Mouse (Mus musculus): ENCODE measurements around the gene Zdhhc13.
A peak's percentile ranks its signal among the peaks of the same experiment; 100 is the strongest.

The Zdhhc13 gene

DNA sequence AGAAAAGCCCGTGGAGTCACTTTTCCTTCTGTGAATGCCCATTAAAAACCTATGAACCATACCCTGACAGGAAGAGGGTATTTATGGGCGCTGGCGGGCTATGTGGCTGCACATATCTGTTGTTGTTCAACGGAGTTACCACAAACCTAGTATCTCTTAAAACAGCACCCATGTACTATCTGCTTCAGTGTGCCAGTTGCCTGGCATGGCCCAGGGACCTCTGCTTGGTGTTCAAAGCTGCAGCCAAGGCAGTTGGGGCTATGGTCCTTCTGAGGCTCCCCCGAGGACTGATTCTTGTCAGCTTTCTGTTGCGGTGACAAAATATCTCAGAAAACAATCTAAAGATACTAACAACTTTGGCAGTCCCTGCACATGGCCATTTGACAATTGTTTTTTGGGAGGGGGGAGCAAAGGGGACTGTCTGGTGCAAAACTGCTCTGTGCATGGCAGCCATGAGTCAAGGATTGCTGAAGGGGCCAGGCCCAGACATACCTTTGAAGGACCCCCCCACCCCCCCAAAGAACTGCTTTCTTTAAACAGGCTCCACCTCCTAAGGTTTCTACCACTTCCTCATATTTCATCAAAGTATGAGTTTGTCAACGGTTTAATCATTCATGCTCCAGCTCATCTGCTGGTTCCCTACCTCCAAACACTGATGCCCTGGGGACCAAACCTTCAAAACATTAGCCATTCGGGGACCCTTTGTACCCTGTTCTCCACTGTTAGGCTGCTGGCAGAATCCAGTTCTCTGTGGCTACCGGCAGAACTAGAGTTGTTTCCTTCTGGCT lies 76.1 kb downstream of the Zdhhc13 start:
- H3K4me1 ChIP-seq (replicated peaks; ENCODE audit: low read depth, low read length): peaks cover 16% of the 10 kb centered on the region
- H3K27me3 ChIP-seq (ENCODE audit: insufficient read depth, low read length): no peaks in the 10 kb centered on the region
- H3K4me3 ChIP-seq (replicated peaks; ENCODE audit: low read length): no peak overlapping the region
- TF ChIP-seq CTCF (conservative IDR thresholded peaks at IDR 0.05; ENCODE audit: low read length) (no peak), POU5F1 (IDR thresholded peaks at IDR 0.05; ENCODE audit: borderline replicate concordance, low read length) (no peak), NANOG (IDR thresholded peaks at IDR 0.05; ENCODE audit: borderline replicate concordance, low read length) (no peak)
- peaks cover 62% of the 10 kb centered on the region for H3K36me3 ChIP-seq (ENCODE audit: insufficient read depth, low read length)
- H3K9me3 ChIP-seq (ENCODE audit: low read length): no peaks in the 10 kb centered on the region

DNA sequence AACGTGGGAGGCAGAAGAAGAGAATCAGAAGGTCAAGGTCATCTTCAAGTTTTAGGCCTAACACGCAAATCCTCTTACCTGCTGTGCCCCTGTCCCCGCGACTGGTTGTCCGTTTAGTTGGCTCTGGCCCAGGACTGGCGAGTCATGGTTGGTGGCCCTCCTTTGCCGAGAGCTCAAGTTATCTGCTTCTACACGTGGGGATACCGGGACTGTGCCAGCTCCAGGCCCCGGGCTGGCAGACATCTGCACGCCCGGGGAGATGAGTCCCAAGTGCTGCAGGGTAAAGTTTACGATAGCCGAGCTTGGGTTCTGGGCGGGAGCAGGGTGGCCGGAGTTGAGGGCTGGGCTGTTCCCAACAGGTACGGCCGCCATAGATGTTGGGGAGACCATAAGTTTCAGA lies 78.8 kb downstream of the Zdhhc13 start:
- Histone ChIP-seq H3K36me3 (ENCODE audit: insufficient read depth, low read length) (peaks cover 89% of the 10 kb centered on the region), H3K27me3 (ENCODE audit: insufficient read depth, low read length) (no peaks in the 10 kb centered on the region), H3K4me1 (replicated peaks; ENCODE audit: low read depth, low read length) (peaks cover 39% of the 10 kb centered on the region), H3K4me3 (replicated peaks; ENCODE audit: low read length) (no peak overlapping the region), H3K9me3 (ENCODE audit: low read length) (no peaks in the 10 kb centered on the region)
- TF ChIP-seq POU5F1 (IDR thresholded peaks at IDR 0.05; ENCODE audit: borderline replicate concordance, low read length) (no peak), CTCF (conservative IDR thresholded peaks at IDR 0.05; ENCODE audit: low read length) (no peak), NANOG (IDR thresholded peaks at IDR 0.05; ENCODE audit: borderline replicate concordance, low read length) (no peak)

DNA sequence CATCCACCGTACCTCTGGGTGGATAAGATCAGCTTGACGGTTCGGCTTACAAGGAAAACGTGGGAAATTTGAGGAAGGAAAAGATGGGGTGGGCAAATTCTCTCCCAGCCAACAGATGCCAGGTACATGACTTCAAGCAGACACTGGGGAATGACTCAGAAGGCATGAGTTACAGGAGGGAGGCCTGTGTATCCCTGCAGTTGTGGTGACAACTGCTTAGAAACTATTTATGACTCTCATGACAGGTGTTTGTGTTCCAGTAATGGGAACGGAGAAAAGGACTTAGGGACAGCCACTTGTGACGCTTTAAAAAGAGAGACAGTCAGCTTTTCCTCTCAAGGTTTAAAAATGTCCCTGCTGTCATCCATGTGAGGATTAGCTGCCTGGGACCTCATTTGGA lies 81.3 kb downstream of the Zdhhc13 start:
- peaks cover 100% of the 10 kb centered on the region for H3K36me3 ChIP-seq (ENCODE audit: insufficient read depth, low read length)
- H3K4me1 ChIP-seq (replicated peaks; ENCODE audit: low read depth, low read length): peaks cover 43% of the 10 kb centered on the region
- H3K27me3 ChIP-seq (ENCODE audit: insufficient read depth, low read length): no peaks in the 10 kb centered on the region
- H3K4me3 ChIP-seq (replicated peaks; ENCODE audit: low read length): no peak overlapping the region
- no peaks in the 10 kb centered on the region for H3K9me3 ChIP-seq (ENCODE audit: low read length)
- TF ChIP-seq CTCF (conservative IDR thresholded peaks at IDR 0.05; ENCODE audit: low read length) (no peak), NANOG (IDR thresholded peaks at IDR 0.05; ENCODE audit: borderline replicate concordance, low read length) (no peak), POU5F1 (IDR thresholded peaks at IDR 0.05; ENCODE audit: borderline replicate concordance, low read length) (no peak)

DNA sequence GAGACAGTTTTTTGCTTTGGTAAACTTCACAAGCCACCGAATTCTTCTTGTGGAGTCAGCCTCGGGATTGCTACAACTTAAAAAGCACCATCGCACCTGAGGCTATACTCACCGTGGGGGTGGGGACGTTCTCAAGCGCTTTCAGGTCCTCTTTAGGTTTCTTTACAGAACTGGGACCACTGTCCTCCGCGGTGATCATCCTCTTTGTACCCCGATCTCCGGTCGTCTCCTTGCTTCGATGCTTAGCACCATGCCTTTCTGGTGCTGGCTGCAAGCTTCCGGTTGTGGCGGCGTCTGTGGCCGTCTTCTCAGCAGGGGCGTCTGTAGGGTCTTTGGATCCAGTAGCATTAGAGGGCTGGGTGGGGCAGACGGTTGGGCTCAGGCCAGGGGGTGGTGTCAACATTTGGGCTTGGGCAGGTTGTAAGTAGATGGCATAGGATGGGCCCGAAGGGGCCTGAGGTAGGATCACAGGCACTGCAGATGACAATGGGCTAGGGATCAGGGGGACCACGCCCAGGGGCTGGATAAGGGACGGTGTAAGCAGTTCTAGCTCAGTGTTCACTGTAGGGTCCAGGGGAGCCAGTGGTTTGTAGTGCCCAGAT lies 81.9 kb downstream of the Zdhhc13 start:
- TF ChIP-seq CTCF (conservative IDR thresholded peaks at IDR 0.05; ENCODE audit: low read length): no peak
- no peak for TF ChIP-seq POU5F1 (IDR thresholded peaks at IDR 0.05; ENCODE audit: borderline replicate concordance, low read length)
- no peak for TF ChIP-seq NANOG (IDR thresholded peaks at IDR 0.05; ENCODE audit: borderline replicate concordance, low read length)
- peaks cover 48% of the 10 kb centered on the region for H3K4me1 ChIP-seq (replicated peaks; ENCODE audit: low read depth, low read length)

DNA sequence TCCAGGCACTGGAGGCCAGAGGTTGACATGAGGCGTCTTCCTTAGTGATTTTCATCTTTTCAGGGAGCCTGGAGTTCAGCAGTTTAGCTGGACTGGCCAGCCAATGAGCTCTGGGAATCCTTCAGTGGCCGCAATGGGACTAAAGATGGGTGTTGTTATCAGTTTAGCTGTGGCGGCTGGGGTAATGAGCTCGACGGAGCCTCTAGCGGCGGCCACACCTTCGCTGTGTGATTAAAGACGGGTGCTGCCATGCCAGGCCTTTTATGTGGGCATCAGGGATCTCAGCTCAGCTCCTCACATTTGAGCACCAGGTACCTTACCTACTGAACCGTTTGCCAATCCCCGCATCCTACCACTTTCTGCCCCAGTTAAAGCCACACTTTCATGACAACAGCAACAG lies 82.5 kb downstream of the Zdhhc13 start:
- TF ChIP-seq POU5F1 (IDR thresholded peaks at IDR 0.05; ENCODE audit: borderline replicate concordance, low read length): no peak
- TF ChIP-seq NANOG (IDR thresholded peaks at IDR 0.05; ENCODE audit: borderline replicate concordance, low read length): no peak
- no peak for TF ChIP-seq CTCF (conservative IDR thresholded peaks at IDR 0.05; ENCODE audit: low read length)
- Histone ChIP-seq H3K4me1 (replicated peaks; ENCODE audit: low read depth, low read length) (peaks cover 53% of the 10 kb centered on the region), H3K9me3 (ENCODE audit: low read length) (no peaks in the 10 kb centered on the region)

More for the DNA sequence above, 81.9 kb downstream of the Zdhhc13 start:
- Histone ChIP-seq H3K27me3 (ENCODE audit: insufficient read depth, low read length) (no peaks in the 10 kb centered on the region), H3K4me3 (replicated peaks; ENCODE audit: low read length) (no peak overlapping the region), H3K9me3 (ENCODE audit: low read length) (no peaks in the 10 kb centered on the region), H3K36me3 (ENCODE audit: insufficient read depth, low read length) (peaks cover 100% of the 10 kb centered on the region)

DNA sequence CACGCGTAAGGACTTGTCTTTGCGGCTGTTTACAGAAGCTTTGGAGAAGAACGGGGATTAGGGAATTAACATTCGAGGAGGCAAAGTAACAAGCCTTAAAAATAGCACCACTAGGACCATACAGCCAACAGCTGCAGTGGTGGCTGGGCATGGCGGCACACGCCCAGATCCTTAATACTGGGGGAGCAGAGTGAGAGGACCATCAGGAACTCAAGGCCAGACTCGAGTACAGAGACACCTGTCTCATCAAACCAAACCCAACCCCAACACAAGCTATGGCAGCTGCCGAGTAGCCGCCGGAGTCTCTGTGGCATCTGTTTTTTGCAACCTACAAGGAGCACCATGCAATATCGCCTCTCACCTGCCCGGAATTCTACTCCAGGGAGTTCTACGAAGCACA lies 86.3 kb downstream of the Zdhhc13 start:
- no peak for TF ChIP-seq CTCF (conservative IDR thresholded peaks at IDR 0.05; ENCODE audit: low read length)
- no peak for TF ChIP-seq POU5F1 (IDR thresholded peaks at IDR 0.05; ENCODE audit: borderline replicate concordance, low read length)

More for the DNA sequence above, 82.5 kb downstream of the Zdhhc13 start:
- H3K4me3 ChIP-seq (replicated peaks; ENCODE audit: low read length): no peak overlapping the region
- H3K27me3 ChIP-seq (ENCODE audit: insufficient read depth, low read length): no peaks in the 10 kb centered on the region
- H3K36me3 ChIP-seq (ENCODE audit: insufficient read depth, low read length): peaks cover 99% of the 10 kb centered on the region

DNA sequence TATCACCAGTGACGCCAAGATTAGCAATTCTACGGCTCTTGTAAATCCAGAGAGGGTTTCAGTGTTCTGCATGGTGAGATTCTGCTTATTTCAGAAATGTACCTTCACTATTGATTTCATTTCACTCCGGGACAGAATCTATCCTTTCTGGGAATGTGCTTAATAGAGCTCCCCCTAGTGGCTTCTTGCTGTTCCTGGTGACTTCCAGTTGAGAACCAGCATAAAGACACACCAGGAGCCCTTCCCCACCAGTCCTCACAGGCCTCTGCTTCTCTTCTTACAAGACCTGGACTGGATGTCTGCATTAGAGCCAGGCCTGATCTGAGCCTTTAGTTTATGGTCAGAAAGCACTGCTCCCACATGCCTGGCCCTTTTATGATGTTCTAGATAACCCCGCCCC lies 87.7 kb downstream of the Zdhhc13 start:
- TF ChIP-seq CTCF (conservative IDR thresholded peaks at IDR 0.05; ENCODE audit: low read length) (peak; percentile 93), NANOG (IDR thresholded peaks at IDR 0.05; ENCODE audit: borderline replicate concordance, low read length) (no peak), POU5F1 (IDR thresholded peaks at IDR 0.05; ENCODE audit: borderline replicate concordance, low read length) (no peak)
- H3K27me3 ChIP-seq (ENCODE audit: insufficient read depth, low read length): no peaks in the 10 kb centered on the region
- H3K36me3 ChIP-seq (ENCODE audit: insufficient read depth, low read length): peaks cover 77% of the 10 kb centered on the region
- H3K9me3 ChIP-seq (ENCODE audit: low read length): no peaks in the 10 kb centered on the region
- no peak overlapping the region for H3K4me3 ChIP-seq (replicated peaks; ENCODE audit: low read length)
- H3K4me1 ChIP-seq (replicated peaks; ENCODE audit: low read depth, low read length): peaks cover 47% of the 10 kb centered on the region

More for the DNA sequence above, 86.3 kb downstream of the Zdhhc13 start:
- Histone ChIP-seq H3K4me1 (replicated peaks; ENCODE audit: low read depth, low read length) (peaks cover 56% of the 10 kb centered on the region), H3K27me3 (ENCODE audit: insufficient read depth, low read length) (no peaks in the 10 kb centered on the region), H3K4me3 (replicated peaks; ENCODE audit: low read length) (no peak overlapping the region), H3K9me3 (ENCODE audit: low read length) (no peaks in the 10 kb centered on the region), H3K36me3 (ENCODE audit: insufficient read depth, low read length) (peaks cover 92% of the 10 kb centered on the region)
